Mouse (Mus musculus) kidney, adult 2 months (tissue): ENCODE data around the gene Mapkapk2. TPM values are rescaled to one million over a fixed set of nuclear protein-coding genes. Genes with fewer than 3 reads are reported as not detected.

ENCODE experiments used
- DNase-seq: peaks from one replicate; pipeline ENCODE4 v3.0.0; 2021
- H3K27ac ChIP-seq: fragments of 200-500 bp; 2 replicates; pipeline ENCODE4 v1.5.1; 2012; ENCODE audit warnings: low read depth, low read length, control low read depth, inconsistent platforms; ENCODE audit not compliant: insufficient read depth
- H3K27me3 ChIP-seq: fragments of 200-500 bp; replicated peaks from 2 replicates; pipeline ENCODE4 v1.6.1; 2012; ENCODE audit warnings: mild to moderate bottlenecking, moderate library complexity, low read length, inconsistent platforms; ENCODE audit not compliant: control insufficient read depth, insufficient read depth
- H3K36me3 ChIP-seq: fragments of 200-500 bp; 2 replicates; pipeline ENCODE4 v1.6.1; 2012; ENCODE audit warnings: mild to moderate bottlenecking, moderate library complexity, low read length, inconsistent platforms; ENCODE audit not compliant: control insufficient read depth, insufficient read depth
- H3K4me1 ChIP-seq: fragments of 200-500 bp; 2 replicates; pipeline ENCODE4 v1.6.1; 2011; ENCODE audit warnings: low read length; ENCODE audit not compliant: control insufficient read depth, insufficient read depth
- H3K4me3 ChIP-seq: fragments of 200-500 bp; 2 replicates; pipeline ENCODE4 v1.5.1; 2011; ENCODE audit warnings: mild to moderate bottlenecking, low read depth, low read length, control low read depth; ENCODE audit not compliant: insufficient read depth
- CTCF ChIP-seq: fragments of 200-500 bp; conservative IDR thresholded peaks from 2 replicates; pipeline ENCODE4 v1.5.1; 2011; ENCODE audit warnings: low read depth, mild to moderate bottlenecking, control low read depth, low read length, moderate library complexity, mixed read lengths; ENCODE audit not compliant: insufficient read depth, insufficient read length
- POLR2A ChIP-seq: fragments of 200-500 bp; IDR thresholded peaks from one replicate; pipeline ENCODE4 v1.6.1; 2011; ENCODE audit warnings: low read depth, low read length, control low read depth
- WGBS: fragments of 180-500 bp; shearing (Covaris S2); methylation state at CpG from one replicate; pipeline ENCODE4 v1.1.7; 2018; 5-methylcytosine and 5-hydroxymethylcytosine counted together
- polyA plus RNA-seq: library from polyadenylated mRNA; depleted of rRNA; stranded (reverse); fragments of >200 nt; gene quantifications from 2 replicates; pipeline ENCODE4 v1.2.3, GENCODE M21; 2012

Gene Mapkapk2
- polyA plus RNA-seq, 1 experiment, result 99.5 TPM

- Histone ChIP-seq H3K36me3 (no peaks in the 10 kb centered on the region), H3K27ac (peak overlapping the region; percentile 39; the same call in 1 of the 2 replicates), H3K27me3 (no peaks in the 10 kb centered on the region), H3K4me3 (no peak overlapping the region), H3K4me1 (peaks cover 37% of the 10 kb centered on the region)
- 60% methylated on average over 7 of the region's 7 CpGs for WGBS
- TF ChIP-seq POLR2A, result no peak
- no peak for TF ChIP-seq CTCF
- no peak for DNase-seq
Observed at GRCm38 (mm10) chr1:131069010-131069409, 28.6 kb downstream of the Mapkapk2 start.

- H3K27me3 ChIP-seq, result no peaks in the 10 kb centered on the region
- peak; percentile 89 for DNase-seq
- no peak overlapping the region for H3K4me3 ChIP-seq
- peaks cover 29% of the 10 kb centered on the region for H3K4me1 ChIP-seq
- no peak for TF ChIP-seq CTCF
- no peak for TF ChIP-seq POLR2A
- peak overlapping the region; percentile 39; the same call in 1 of the 2 replicates for H3K27ac ChIP-seq
- WGBS, result 52% methylated on average over 10 of the region's 10 CpGs
- no peaks in the 10 kb centered on the region for H3K36me3 ChIP-seq
Observed at GRCm38 (mm10) chr1:131068011-131068727, 29.5 kb downstream of the Mapkapk2 start.

- WGBS, result 71% methylated on average over 6 of the region's 6 CpGs
- H3K27me3 ChIP-seq, result no peaks in the 10 kb centered on the region
- no peak for DNase-seq
- no peak for TF ChIP-seq POLR2A
- H3K27ac ChIP-seq, result no peak overlapping the region
- H3K4me3 ChIP-seq, result no peak overlapping the region
- no peaks in the 10 kb centered on the region for H3K36me3 ChIP-seq
- H3K4me1 ChIP-seq, result peaks cover 32% of the 10 kb centered on the region
Observed at GRCm38 (mm10) chr1:131064202-131064601, 33.4 kb downstream of the Mapkapk2 start.

- H3K4me1 ChIP-seq, result peaks cover 19% of the 10 kb centered on the region
- no peak overlapping the region for H3K27ac ChIP-seq
- DNase-seq, result no peak
- no peak for TF ChIP-seq POLR2A
- no peak for TF ChIP-seq CTCF
- WGBS, result 53% methylated on average over 6 of the region's 6 CpGs
- H3K4me3 ChIP-seq, result no peak overlapping the region
- H3K36me3 ChIP-seq, result no peaks in the 10 kb centered on the region
- H3K27me3 ChIP-seq, result no peaks in the 10 kb centered on the region
Observed at GRCm38 (mm10) chr1:131062821-131063220, 34.8 kb downstream of the Mapkapk2 start.

GRCm38 (mm10) chr1:131061740-131062254 is 35.8 kb downstream of the Mapkapk2 start:
- WGBS, result 73% methylated on average over 7 of the region's 7 CpGs
- Histone ChIP-seq H3K27ac (no peak overlapping the region), H3K4me1 (peaks cover 16% of the 10 kb centered on the region), H3K36me3 (0 out of 2 replicates have a peak, but pooled peaks cover 2% of the 10 kb centered on the region), H3K4me3 (no peak overlapping the region), H3K27me3 (no peaks in the 10 kb centered on the region)
- DNase-seq, result no peak
- no peak for TF ChIP-seq POLR2A
- TF ChIP-seq CTCF, result no peak

GRCm38 (mm10) chr1:131060290-131061253 is 37.1 kb downstream of the Mapkapk2 start:
- Histone ChIP-seq H3K4me1 (peaks cover 16% of the 10 kb centered on the region), H3K27ac (no peak overlapping the region), H3K4me3 (no peak overlapping the region), H3K27me3 (no peaks in the 10 kb centered on the region), H3K36me3 (0 out of 2 replicates have a peak, but pooled peaks cover 2% of the 10 kb centered on the region)
- WGBS, result 46% methylated on average over 13 of the region's 13 CpGs
- DNase-seq, result no peak
- peak; percentile 53 for TF ChIP-seq CTCF
- no peak for TF ChIP-seq POLR2A
